Mouse (Mus musculus) kidney, postnatal 36 days (tissue): ENCODE data around the gene Nsl1.

Experiments used
- DNase-seq, 2 experiments: peaks; one replicate each; pipeline ENCODE4 v3.0.0; 2021 to 2022; ENCODE audit warnings: mixed read lengths in 2 of 2

Gene Nsl1

DNA sequence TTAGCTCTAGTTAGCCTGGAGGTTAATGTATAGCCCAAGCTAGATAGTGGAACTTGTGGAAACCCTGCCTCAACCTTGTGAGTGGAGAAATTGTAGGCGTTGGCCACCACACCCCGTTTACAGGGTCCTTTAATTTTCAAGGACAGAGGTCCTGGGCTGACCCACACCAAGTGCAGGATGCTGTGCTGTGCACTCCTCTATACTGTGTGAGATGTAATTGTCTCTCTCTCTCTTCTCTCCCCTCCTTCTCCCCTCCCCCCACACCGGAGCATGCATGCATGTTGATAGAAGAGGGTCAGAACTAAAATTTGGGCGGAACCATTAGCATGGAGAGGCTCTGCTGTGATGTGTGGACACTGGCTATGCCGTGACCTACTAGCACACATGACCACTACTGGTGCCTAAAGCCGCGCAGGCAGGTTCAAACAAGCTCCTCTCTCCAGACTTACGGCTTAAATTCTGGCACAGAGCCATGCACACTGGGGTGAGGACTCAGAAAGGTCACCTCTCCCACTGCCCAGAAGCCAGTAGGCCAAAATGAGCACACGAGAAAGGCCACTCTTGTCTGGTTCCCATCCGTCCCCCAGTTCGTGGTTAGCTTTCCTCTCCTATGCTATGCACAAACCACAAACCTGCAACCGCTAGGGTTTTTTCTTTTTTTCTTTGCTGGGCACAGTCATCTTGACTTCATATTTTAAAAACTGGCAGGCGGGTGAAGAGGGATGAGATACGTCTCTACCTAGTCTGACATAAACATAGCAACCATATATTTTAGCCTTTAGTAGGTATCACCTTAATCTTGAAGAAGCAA, 34.3 kb downstream of the Nsl1 start:
- peak; percentile 31 to 47 for DNase-seq

- peak; percentile 37 to 74 for DNase-seq
Measured at GRCm38 (mm10) chr1:191097802-191098747, 35.3 kb downstream of the Nsl1 start, which contains the start of gene Batf3. Batf3 (plus strand) TSS chr1:191097847.

GRCm38 (mm10) chr1:191099114-191099513, 36.3 kb downstream of the Nsl1 start:
- DNase-seq = no peak

DNA sequence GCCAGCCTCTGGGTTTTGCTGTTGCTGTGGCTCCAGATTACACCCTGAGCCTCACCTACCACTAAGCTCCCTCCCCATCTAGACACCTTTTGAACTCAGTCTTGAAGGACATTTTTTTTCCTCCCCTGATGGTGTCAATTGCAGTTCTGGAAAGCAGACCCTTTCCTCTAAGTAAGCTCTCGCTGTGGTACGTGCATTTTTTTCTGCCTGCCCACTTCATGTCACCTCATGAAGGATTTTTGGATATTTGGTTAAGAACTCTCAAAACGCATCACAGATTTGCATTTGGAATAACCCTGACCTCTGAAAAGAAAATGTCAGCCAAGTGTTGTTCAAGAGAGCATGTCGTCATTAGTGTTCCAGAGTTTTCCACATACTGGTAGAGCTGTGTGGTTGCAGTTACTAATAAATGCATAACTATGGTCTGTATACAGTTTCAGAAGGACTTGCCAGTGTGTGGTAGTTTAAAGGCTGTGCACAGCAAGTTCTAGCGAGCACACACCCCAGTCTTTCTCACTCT, 37.0 kb downstream of the Nsl1 start:
- DNase-seq = no peak

- DNase-seq = no peak
Measured at GRCm38 (mm10) chr1:191102730-191103370, 40.0 kb downstream of the Nsl1 start.

- no peak for DNase-seq
Measured at GRCm38 (mm10) chr1:191105246-191105645, 42.4 kb downstream of the Nsl1 start.

DNA sequence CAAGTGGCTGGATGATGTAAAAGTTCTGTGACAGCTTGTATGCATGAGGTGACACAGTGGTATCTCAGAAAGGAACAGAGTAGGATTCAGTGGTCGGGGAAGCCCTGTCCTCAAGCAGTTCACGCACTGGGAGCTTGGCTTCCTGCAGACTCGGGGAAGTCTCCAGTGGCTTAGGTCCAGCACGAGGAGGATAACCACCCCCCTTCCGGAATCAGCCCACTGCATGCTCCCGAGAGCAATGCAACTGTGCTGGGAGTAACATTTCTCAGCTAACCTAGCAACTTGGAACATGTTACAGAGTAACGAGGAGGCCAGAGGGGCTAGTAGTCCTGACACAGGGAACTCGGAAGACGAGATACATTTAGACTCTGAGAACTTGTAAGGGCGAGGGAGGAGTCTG, 44.5 kb downstream of the Nsl1 start:
- DNase-seq = no peak

DNA sequence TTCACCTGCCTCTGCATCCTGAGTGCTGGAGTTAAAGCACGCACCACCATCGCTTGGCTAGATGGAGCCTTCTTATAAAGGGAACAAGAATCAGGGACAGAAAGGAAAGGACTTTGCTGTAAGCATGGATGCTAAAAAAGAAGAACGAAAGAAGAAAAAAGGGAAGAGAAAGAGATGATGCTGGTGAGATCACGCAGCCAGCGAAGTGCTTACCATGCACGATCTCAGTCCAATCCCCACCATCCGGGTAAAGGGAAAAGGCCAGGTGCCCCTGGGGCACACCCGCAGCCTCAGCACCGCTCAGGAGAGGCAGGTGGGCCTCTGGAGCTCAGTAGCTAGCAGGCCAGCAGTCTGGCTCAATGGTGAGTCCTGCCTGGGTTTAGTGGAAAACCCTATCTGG, 47.1 kb downstream of the Nsl1 start:
- no peak for DNase-seq

DNA sequence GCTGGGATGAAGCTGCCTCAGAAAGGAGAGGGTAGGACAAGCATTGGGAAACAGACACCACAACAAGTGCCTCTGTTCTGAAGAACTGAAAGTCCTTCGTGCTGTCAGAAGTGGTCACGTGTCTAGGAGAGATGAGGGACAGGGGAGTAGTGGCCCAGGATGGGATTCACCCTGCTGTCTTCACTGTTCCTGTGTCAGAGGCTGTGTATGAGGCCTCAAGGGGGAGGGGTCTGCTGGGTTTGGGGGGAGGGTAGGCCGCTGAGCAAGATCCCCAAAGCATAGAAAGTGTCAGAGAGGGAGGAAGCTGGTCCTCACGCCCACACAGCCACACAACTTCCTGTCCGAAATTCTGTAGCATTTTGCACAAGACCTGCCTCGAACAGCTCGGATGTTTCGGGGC, 48.3 kb downstream of the Nsl1 start:
- DNase-seq = no peak

GRCm38 (mm10) chr1:191114868-191115267, 52.1 kb downstream of the Nsl1 start:
- DNase-seq = peak in 1 of 2 experiments; percentile 24

DNA sequence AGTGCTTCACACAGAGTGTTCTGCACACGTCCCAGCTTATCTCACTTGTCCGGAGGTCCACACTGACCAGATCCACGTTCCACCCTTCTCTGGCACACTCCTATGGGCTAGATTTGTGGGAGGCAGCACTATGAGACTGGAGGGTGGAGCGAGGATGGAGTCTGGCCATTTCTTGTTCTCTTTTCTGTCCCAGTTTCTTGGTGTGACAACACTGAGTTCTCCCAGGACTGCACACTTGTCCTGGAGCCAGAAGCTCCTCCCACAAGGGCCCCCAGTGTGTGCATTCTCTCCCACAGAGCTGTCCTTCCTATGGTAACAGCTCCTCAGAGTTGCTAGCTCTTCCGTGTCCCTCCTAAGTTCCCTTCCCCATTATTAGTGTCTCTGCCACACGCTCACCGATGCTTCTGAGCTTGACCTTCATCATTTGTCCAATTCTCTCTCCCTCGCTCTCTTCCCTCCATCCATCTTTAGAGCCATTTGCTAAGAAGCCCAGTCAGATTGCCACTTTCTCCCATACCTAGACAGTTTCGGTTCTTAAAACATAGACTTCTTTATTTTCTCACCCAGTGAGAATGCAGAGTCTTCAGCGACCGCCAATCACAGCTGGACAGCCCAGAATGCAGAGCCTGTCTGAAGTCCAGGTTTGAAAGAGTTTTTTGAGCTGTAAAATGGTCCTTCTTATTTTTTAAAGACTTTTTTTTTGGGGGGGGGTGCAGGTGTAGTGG, 52.9 kb downstream of the Nsl1 start:
- DNase-seq = no peak

DNA sequence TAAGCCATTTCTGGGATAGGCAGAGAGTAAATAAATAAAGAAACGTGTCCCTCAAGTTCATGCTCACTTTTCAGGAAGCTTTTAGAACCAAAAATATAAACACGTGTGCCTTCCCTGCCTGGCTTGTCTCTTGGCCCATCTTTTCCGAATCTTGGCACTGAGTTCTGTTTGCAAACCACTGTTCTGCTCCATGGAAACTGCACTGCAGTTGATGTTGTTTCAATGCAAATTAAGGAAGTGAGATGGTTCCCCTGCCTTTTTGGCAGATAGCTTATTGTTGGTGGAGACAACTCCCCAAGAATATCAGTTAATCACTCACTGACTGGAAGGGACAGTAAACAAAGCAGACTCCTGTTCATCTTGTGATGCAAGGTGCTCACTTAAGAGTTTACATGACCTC, 59.9 kb downstream of the Nsl1 start:
- no peak for DNase-seq

- no peak for DNase-seq
Measured at GRCm38 (mm10) chr1:191123696-191124095, 60.9 kb downstream of the Nsl1 start.

GRCm38 (mm10) chr1:191124288-191124687, 61.5 kb downstream of the Nsl1 start:
- no peak for DNase-seq

GRCm38 (mm10) chr1:191125811-191126638, 63.2 kb downstream of the Nsl1 start:
- DNase-seq = peak; percentile 54 to 89

- no peak for DNase-seq
Measured at GRCm38 (mm10) chr1:191131692-191132091, 68.9 kb downstream of the Nsl1 start.

DNA sequence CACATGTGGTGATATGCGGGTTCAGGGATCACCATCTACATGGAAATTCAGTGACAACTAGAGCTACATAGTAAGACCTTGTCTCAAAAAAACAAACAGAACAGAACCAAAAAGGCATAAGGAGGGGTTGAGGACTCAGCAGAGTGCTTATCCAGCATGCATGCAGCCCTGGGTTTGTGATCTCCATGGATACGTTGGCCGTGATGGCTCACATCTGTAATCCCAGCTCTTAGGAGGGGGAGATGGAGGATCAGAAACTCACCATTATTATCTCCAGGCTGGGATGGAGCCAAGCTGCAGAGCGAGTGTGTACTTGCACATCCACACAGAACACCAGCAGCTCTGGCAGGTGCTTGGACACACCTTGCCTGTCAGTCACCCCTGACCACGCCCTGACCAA, 69.4 kb downstream of the Nsl1 start:
- DNase-seq = no peak

DNA sequence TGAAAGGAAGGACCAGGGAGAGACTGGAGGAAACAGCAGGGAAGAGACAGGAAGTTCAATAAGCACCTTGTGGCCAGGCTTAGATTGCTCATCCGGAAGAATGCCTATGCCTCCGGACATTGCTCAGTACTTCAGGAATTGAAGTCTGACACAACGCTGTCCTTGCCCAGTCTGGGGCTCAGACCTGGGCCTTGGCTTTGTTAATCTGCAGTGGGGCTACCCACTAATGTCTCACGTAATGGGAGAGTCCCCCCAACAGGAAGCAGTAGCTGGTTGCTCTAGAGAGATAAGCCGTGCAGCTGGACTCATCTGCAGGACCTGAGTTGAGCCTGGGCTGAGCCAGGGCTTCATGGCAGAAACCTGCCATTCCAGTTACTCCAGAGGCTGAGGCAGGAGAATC, 70.1 kb downstream of the Nsl1 start:
- no peak for DNase-seq

DNA sequence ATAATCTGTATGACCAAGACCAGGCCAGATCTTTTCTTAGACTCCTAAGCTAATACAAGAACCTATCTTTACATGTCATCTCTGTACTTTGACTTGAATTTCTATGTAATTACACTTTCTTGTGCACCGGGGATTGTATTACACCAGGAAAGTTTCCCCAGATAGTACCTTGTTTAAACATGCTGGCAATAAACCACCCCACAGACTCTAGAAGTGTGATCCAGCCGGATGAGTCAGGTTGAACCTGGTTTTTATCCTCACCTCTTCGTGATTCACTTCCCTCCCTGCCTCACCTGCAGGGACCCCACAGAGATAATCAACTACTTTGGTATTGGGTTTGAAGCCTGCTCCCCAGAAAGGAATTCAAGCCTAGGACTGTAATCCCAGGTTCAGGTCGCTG, 72.6 kb downstream of the Nsl1 start:
- DNase-seq = no peak
